Mouse (Mus musculus) brain, embryonic 14.5 days (tissue): ENCODE results near the gene Cd200r3.

Experiments
- CTCF ChIP-seq: fragments of 200-500 bp; IDR thresholded peaks from 2 replicates; pipeline ENCODE4 v1.5.1; 2012; ENCODE audit warnings: inconsistent platforms, mild to moderate bottlenecking, moderate library complexity, borderline replicate concordance; ENCODE audit not compliant: insufficient read depth, insufficient read length; ENCODE audit errors: extremely low read depth
- POLR2A ChIP-seq: fragments of 200-500 bp; IDR thresholded peaks from 2 replicates; pipeline ENCODE4 v1.6.1; 2012; ENCODE audit warnings: mild to moderate bottlenecking, inconsistent platforms, borderline replicate concordance; ENCODE audit not compliant: poor library complexity, insufficient read depth, insufficient read length, severe bottlenecking; ENCODE audit errors: extremely low read depth

- no peak for TF ChIP-seq CTCF
- no peak for TF ChIP-seq POLR2A
These were observed 40.6 kb downstream of the Cd200r3 start for GRCm38 (mm10) chr16:44984111-44984510.
